Mouse (Mus musculus): ENCODE measurements around the gene Idh2. TPM values are rescaled to one million over a fixed set of nuclear protein-coding genes. Genes with fewer than 3 reads are reported as not detected.

Gene Idh2
- polyA plus RNA-seq (2015; fragmentation: Illumina TruSeq; extraction: RNeasy Lipid Tissue Mini Kit (QIAGEN cat#74804); ENCODE audit: low read depth, low replicate concordance): 62.9 TPM

GRCm38 (mm10) chr7:80115224-80115590, at the start of gene Idh2:
Idh2 (minus strand) TSS chr7:80115392.

Other genes starting within 250 kb of the Idh2 start
- 31.8 TPM for gene Ap3s2, start 194.7 kb downstream of the Idh2 start, polyA plus RNA-seq (2015; fragmentation: Illumina TruSeq; extraction: RNeasy Lipid Tissue Mini Kit (QIAGEN cat#74804); ENCODE audit: low read depth, low replicate concordance)
- gene Arpin, start 180.0 kb downstream of the Idh2 start, polyA plus RNA-seq (2015; fragmentation: Illumina TruSeq; extraction: RNeasy Lipid Tissue Mini Kit (QIAGEN cat#74804); ENCODE audit: low read depth, low replicate concordance): 19.3 TPM
- 11.7 TPM for gene Zfp710, start 90.6 kb downstream of the Idh2 start, polyA plus RNA-seq (2015; fragmentation: Illumina TruSeq; extraction: RNeasy Lipid Tissue Mini Kit (QIAGEN cat#74804); ENCODE audit: low read depth, low replicate concordance)
- 6.8 TPM for gene Sema4b, start 71.4 kb upstream of the Idh2 start, polyA plus RNA-seq (2015; fragmentation: Illumina TruSeq; extraction: RNeasy Lipid Tissue Mini Kit (QIAGEN cat#74804); ENCODE audit: low read depth, low replicate concordance)
- 41.7 TPM for gene Cib1, start 117.4 kb upstream of the Idh2 start, polyA plus RNA-seq (2015; fragmentation: Illumina TruSeq; extraction: RNeasy Lipid Tissue Mini Kit (QIAGEN cat#74804); ENCODE audit: low read depth, low replicate concordance)
- gene Gdpgp1, start 117.5 kb upstream of the Idh2 start, polyA plus RNA-seq (2015; fragmentation: Illumina TruSeq; extraction: RNeasy Lipid Tissue Mini Kit (QIAGEN cat#74804); ENCODE audit: low read depth, low replicate concordance): 5.0 TPM
- gene Ttll13, start 131.0 kb upstream of the Idh2 start, polyA plus RNA-seq (2015; fragmentation: Illumina TruSeq; extraction: RNeasy Lipid Tissue Mini Kit (QIAGEN cat#74804); ENCODE audit: low read depth, low replicate concordance): 0.54 TPM
- 62.8 TPM for gene Ngrn, start 145.8 kb upstream of the Idh2 start, polyA plus RNA-seq (2015; fragmentation: Illumina TruSeq; extraction: RNeasy Lipid Tissue Mini Kit (QIAGEN cat#74804); ENCODE audit: low read depth, low replicate concordance)
- 17.2 TPM for gene Vps33b, start 154.3 kb upstream of the Idh2 start, polyA plus RNA-seq (2015; fragmentation: Illumina TruSeq; extraction: RNeasy Lipid Tissue Mini Kit (QIAGEN cat#74804); ENCODE audit: low read depth, low replicate concordance)
- gene Prc1, start 179.1 kb upstream of the Idh2 start, polyA plus RNA-seq (2015; fragmentation: Illumina TruSeq; extraction: RNeasy Lipid Tissue Mini Kit (QIAGEN cat#74804); ENCODE audit: low read depth, low replicate concordance): 1.1 TPM
- gene Rccd1, start 209.1 kb upstream of the Idh2 start, polyA plus RNA-seq (2015; fragmentation: Illumina TruSeq; extraction: RNeasy Lipid Tissue Mini Kit (QIAGEN cat#74804); ENCODE audit: low read depth, low replicate concordance): 15.3 TPM
- 24.8 TPM for gene Unc45a, start 225.6 kb upstream of the Idh2 start, polyA plus RNA-seq (2015; fragmentation: Illumina TruSeq; extraction: RNeasy Lipid Tissue Mini Kit (QIAGEN cat#74804); ENCODE audit: low read depth, low replicate concordance)
- gene Hddc3, start 227.7 kb upstream of the Idh2 start, polyA plus RNA-seq (2015; fragmentation: Illumina TruSeq; extraction: RNeasy Lipid Tissue Mini Kit (QIAGEN cat#74804); ENCODE audit: low read depth, low replicate concordance): 52.0 TPM